Mouse (Mus musculus): ENCODE measurements around the gene Timmdc1. TPM values are rescaled to one million over a fixed set of nuclear protein-coding genes. Genes with fewer than 3 reads are reported as not detected.
A peak's percentile ranks its signal among the peaks of the same experiment; 100 is the strongest.
"Not testable (repeated sequence)": the region's sequence is repeated elsewhere in the genome, so short reads cannot be mapped to it uniquely, and the experiment has no call there.

Gene Timmdc1
- polyA plus RNA-seq, 1 experiment from 2014 or later: 29.4 TPM

DNA sequence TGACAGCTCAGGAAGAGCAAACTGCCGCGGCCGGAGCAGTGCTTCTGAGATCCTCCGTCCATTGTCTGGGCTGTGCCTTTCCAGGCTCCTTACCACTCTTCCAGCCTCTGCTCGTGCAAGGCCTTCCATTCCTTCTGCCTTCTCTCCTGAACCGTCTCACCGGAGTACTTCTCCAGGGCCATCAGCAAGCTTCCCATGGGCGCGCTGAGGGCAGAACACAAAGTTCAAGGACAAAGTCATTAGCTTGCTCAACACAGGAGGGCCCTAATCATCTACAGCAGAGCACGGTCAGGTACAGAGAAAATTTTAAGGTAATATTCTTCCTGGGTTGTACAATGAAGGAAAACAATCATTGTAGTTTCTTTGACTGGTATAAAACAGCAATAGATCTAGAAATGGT is 20.0 kb downstream of the Timmdc1 start:
- DNase-seq (ENCODE audit: low spot score): no peak

- no peak for DNase-seq (ENCODE audit: low spot score)
Observed at GRCm38 (mm10) chr16:38496604-38497140, 25.8 kb downstream of the Timmdc1 start.

DNA sequence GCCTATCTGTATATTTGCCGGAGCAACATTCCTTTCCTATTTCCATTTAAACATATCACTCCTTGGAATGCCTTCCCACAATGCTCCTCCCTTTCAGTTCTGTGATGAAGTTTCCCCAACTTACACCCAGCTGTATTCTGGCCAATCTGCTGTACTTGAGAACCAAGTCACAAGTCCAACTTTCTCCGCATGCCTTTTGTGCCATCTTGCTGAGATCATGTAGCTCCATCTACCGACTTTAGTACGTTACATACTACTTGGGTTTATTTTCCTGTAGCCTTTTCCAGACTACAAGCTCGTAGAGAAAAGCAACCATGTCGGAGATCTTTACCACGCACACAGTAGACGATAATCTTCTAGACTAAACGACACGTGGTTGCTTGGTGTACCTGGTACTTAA is 28.6 kb downstream of the Timmdc1 start:
- no peak for DNase-seq (ENCODE audit: low spot score)

DNA sequence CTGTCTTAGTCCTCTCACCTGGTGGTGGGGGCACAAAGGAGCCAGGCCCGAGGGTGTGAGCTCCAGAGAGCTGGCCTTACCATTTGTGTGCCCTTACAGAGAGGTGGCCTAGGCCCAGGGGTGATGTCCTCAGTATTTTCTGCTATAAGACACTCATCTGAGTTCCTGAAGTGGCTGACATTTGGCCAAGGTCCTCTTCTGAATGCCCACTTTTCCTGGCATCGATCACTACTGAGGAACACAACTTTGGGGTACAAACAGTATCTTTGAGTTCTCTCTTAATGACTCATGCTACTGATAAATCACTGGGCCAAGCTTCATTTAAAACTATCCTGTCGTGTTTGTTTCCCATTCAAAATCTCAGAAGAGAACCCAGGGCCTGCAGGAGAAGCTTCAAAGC is 29.9 kb downstream of the Timmdc1 start:
- no peak for DNase-seq (ENCODE audit: low spot score)

DNA sequence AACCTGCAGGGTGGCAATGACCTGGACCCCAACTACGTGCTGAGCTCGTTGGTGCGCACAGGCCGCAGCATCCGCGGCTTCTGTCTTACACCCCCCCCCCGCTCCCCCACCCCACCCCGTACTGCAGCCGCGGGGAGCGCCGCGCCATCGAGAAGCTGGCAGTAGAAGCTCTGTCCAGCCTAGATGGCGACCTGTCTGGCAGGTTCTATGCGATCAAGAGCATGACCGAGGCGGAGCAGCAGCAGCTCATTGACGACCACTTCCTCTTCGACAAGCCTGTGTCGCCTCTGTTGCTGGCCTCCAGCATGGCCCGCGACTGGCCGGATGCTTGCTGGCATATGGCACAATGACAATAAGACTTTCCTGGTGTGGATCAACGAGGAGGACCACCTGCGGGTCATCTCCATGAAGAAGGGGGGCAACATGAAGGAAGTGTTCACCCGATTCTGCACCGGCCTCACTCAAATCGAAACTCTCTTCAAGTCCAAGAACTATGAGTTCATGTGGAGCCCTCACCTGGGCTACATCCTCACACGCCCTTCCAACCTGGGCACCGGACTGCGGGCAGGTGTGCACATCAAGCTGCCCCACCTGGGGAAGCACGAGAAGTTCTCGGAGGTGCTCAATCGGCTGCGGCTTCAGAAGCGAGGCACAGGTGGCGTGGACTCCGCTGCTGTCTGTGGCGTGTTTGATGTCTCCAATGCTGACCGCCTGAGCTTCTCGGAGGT is 38.7 kb downstream of the Timmdc1 start:
- peak; percentile 10 for DNase-seq (ENCODE audit: low spot score)

GRCm38 (mm10) chr16:38482780-38483562 is 39.5 kb downstream of the Timmdc1 start:
- peak; percentile 46 for DNase-seq (ENCODE audit: low spot score)

GRCm38 (mm10) chr16:38481327-38481726 is 41.1 kb downstream of the Timmdc1 start:
- no peak for DNase-seq (ENCODE audit: low spot score)

GRCm38 (mm10) chr16:38478296-38478695 is 44.2 kb downstream of the Timmdc1 start:
- no peak for DNase-seq (ENCODE audit: low spot score)

- not testable (repeated sequence) for DNase-seq (ENCODE audit: low spot score)
Observed at GRCm38 (mm10) chr16:38477241-38477608, 45.2 kb downstream of the Timmdc1 start.

DNA sequence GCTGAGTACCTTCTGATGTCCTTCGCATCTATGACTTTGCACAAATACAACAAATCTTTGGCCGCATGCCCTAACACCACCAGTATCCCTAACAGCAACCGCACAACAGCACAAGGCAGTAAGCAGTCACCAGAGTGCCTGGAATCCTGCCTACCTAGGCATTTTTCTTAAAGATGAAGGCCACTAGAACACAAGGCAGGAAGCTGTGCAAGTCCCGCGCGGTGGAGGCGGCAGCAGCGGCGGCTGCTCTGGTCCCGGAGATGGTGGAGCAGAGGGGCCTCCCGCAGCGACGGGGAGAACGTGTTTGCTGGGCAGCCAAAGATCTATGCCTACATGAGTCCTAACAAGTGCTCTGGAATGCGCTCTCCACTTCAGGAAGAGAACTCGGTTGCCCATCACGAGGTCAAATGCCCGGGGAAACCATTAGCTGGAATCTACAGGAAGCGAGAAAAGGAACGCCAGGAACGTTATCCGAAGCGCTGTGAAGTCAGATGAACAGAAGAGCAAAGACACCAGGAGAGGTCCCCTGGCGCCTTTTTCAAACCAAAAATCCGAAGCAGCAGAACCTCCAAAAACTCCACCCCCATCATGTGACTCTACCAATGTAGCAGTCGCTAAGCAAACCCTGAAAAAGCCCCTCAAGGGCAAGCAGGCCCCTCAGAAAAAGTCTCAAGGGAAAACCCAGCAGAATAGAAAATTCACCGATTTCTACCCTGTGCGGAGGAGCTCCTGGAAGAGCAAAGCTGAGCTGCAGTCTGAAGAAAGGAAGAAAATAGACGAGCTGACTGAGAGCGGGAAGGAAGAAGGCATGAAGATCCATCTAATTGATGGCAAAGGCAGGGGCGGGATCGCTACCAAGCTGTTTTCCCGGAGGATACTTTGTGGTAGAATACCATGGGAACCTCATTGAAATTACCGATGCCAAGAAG is 45.9 kb downstream of the Timmdc1 start:
- peak; percentile 61 for DNase-seq (ENCODE audit: low spot score)

GRCm38 (mm10) chr16:38475681-38476311 is 46.7 kb downstream of the Timmdc1 start:
- DNase-seq (ENCODE audit: low spot score): no peak

- DNase-seq (ENCODE audit: low spot score): no peak
Observed at GRCm38 (mm10) chr16:38474677-38475286, 47.7 kb downstream of the Timmdc1 start.

GRCm38 (mm10) chr16:38473661-38474060 is 48.8 kb downstream of the Timmdc1 start:
- DNase-seq (ENCODE audit: low spot score): no peak

- DNase-seq (ENCODE audit: low spot score): no peak
Observed at GRCm38 (mm10) chr16:38472507-38472873, 50.0 kb downstream of the Timmdc1 start.

GRCm38 (mm10) chr16:38471697-38472506 is 50.6 kb downstream of the Timmdc1 start:
- no peak for DNase-seq (ENCODE audit: low spot score)

DNA sequence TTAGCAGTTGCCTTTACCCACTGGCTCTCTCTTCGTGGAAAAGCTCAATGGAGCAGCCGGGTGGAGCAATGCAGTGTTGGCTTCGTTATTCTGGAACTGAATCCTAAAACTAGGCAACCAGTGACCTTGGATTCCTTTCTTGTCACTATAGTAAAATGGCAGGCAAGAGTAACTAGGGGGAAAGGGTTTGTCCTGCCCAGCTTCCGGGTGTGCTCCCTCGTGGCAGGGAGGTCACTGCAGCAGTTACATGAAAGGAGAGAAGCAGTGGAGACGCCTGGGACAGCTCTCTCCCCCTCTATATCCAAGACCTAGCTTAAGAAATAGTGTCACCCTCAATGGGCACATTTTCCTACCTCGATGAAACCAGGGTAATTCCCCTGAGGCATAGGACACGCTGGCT is 53.0 kb downstream of the Timmdc1 start:
- DNase-seq (ENCODE audit: low spot score): no peak

DNA sequence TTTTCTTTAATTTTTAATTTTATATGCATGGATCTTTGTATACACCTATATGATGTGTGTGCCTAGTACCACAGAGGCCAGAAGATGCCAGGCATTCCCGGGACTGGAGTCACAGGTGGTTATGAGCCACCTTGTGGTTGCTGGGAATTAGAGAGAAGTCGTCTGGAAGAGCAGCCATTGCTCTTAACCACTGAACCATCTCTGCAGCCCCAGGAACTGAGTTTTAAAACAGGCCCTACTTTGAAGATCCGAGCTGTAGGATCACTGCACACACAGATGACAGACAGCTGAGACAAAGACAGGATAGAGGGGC is 53.8 kb downstream of the Timmdc1 start:
- no peak for DNase-seq (ENCODE audit: low spot score)

GRCm38 (mm10) chr16:38467917-38468705 is 54.4 kb downstream of the Timmdc1 start:
- DNase-seq (ENCODE audit: low spot score): no peak

All from thymus, postnatal 0 days (tissue).